Mouse (Mus musculus) limb, embryonic 14.5 days (tissue): Measurements from ENCODE around the gene Gdf7. TPM values are rescaled to one million over a fixed set of nuclear protein-coding genes. Genes with fewer than 3 reads are reported as not detected.
A peak's percentile ranks its signal among the peaks of the same experiment; 100 is the strongest.

ENCODE experiments used
- ATAC-seq: fragments of 200-750 bp; cut with Nextera tagmentation; 2 replicates; pipeline ENCODE4 v1.8.0; 2017; ENCODE audit warnings: low read depth, moderate number of reproducible peaks, moderate TSS enrichment; ENCODE audit not compliant: low FRiP score
- DNase-seq: peaks from one replicate; pipeline ENCODE4 v3.0.0-alpha.2; 2015; ENCODE audit warnings: low spot score
- H3K27ac ChIP-seq: fragments of 300-500 bp; sonication (generic); replicated peaks from 2 replicates; pipeline ENCODE4 v1.5.1; 2014; ENCODE audit warnings: low read depth, mild to moderate bottlenecking, low read length, moderate library complexity, mixed read lengths
- H3K27me3 ChIP-seq: fragments of 300-500 bp; sonication (generic); 2 replicates; pipeline ENCODE4 v1.6.1; 2014; ENCODE audit warnings: low read length, mixed read lengths; ENCODE audit not compliant: control insufficient read depth, insufficient read depth
- H3K36me3 ChIP-seq: fragments of 300-500 bp; sonication (generic); 2 replicates; pipeline ENCODE4 v1.6.1; 2014; ENCODE audit warnings: mild to moderate bottlenecking, low read length, moderate library complexity, mixed read lengths; ENCODE audit not compliant: control insufficient read depth, insufficient read depth
- H3K4me1 ChIP-seq: fragments of 300-500 bp; sonication (generic); 2 replicates; pipeline ENCODE4 v1.6.1; 2014; ENCODE audit warnings: antibody characterized with exemption, low read length, mixed read lengths; ENCODE audit not compliant: control insufficient read depth, insufficient read depth
- H3K4me2 ChIP-seq: fragments of 300-500 bp; sonication (generic); replicated peaks from 2 replicates; pipeline ENCODE4 v1.6.1; 2014; ENCODE audit warnings: low read depth, mild to moderate bottlenecking, low read length, moderate library complexity; ENCODE audit not compliant: severe bottlenecking
- H3K4me3 ChIP-seq: fragments of 300-500 bp; sonication (generic); replicated peaks from 2 replicates; pipeline ENCODE4 v1.5.1; 2014; ENCODE audit warnings: low read length
- H3K9ac ChIP-seq: fragments of 300-500 bp; sonication (generic); 2 replicates; pipeline ENCODE4 v1.6.1; 2014; ENCODE audit warnings: mild to moderate bottlenecking, low read depth, low read length, moderate library complexity; ENCODE audit not compliant: severe bottlenecking
- H3K9me3 ChIP-seq: fragments of 300-500 bp; sonication (generic); 2 replicates; pipeline ENCODE4 v1.6.1; 2016; ENCODE audit warnings: low read length; ENCODE audit not compliant: control insufficient read depth
- POLR2A ChIP-seq: fragments of 200-500 bp; IDR thresholded peaks from 2 replicates; pipeline ENCODE4 v1.8.0; 2012; ENCODE audit warnings: inconsistent platforms, mild to moderate bottlenecking, moderate library complexity, borderline replicate concordance; ENCODE audit not compliant: insufficient read depth, insufficient read length; ENCODE audit errors: extremely low read depth
- WGBS: fragments of 180-500 bp; shearing (Covaris S2); extraction: QIAGEN DNeasy Blood & Tissue Kit; methylation state at CpG from one replicate; pipeline ENCODE4 v1.1.7; 2014; 5-methylcytosine and 5-hydroxymethylcytosine counted together
- polyA plus RNA-seq, 2 experiments: library from polyadenylated mRNA; depleted of rRNA in 1 of 2; stranded (reverse) in 1 of 2; unstranded in 1 of 2; fragments of >200 nt; fragmentation: Nextera tagmentation in 1 of 2; extraction: Ambion mirVana in 1 of 2; gene quantifications; 2 replicates each; pipeline versions ENCODE4 v1.2.1 to v1.2.3; 2012 to 2014

Gdf7 gene
- polyA plus RNA-seq, 2 experiments, result 0.34 to 0.62 TPM

DNA sequence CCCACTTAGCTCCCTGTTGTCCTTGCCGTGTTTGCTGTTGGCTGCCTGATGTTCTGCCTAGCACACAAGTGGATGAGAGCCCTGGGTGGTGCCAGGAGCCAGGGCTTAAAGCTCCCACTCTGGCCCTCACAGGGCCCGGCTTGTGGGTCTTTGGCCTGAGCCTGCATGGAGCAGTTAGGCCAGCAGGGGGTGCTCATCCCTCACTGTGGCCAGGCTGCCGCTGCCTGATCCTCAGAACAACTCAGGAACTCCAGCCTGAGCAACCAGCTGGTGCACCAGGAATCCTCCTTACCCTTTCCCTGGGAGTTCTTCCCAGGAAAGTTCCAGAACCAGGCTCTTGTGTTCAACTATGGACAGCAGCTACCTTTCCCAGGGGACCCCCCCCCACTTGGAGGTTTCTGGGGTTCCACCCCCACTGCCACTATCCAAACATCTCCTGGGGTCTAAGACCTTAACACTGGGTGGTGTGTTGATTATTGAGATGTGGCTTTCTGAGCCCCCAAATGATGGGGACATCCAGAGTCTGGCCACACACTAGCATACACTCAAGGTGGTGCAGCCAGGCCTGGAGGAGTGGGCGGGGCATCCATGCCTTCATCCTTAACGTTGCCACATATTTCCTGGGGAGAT, 18.4 kb upstream of the Gdf7 start:
- no peak for TF ChIP-seq POLR2A
- WGBS, result 46% methylated on average over 5 of the region's 5 CpGs
- peak; percentile 72 for DNase-seq
- no peak overlapping the region for H3K27ac ChIP-seq
- H3K4me2 ChIP-seq, result no peak overlapping the region
- 0 out of 2 replicates have a peak, but pooled peaks cover 2% of the 10 kb centered on the region for H3K4me1 ChIP-seq
- no peaks in the 10 kb centered on the region for H3K27me3 ChIP-seq
- H3K9ac ChIP-seq, result no peak overlapping the region
- no peaks in the 10 kb centered on the region for H3K9me3 ChIP-seq
- H3K4me3 ChIP-seq, result no peak overlapping the region
- peak; percentile 45; the same call in 1 of the 2 replicates for ATAC-seq
- H3K36me3 ChIP-seq, result peaks cover 45% of the 10 kb centered on the region

DNA sequence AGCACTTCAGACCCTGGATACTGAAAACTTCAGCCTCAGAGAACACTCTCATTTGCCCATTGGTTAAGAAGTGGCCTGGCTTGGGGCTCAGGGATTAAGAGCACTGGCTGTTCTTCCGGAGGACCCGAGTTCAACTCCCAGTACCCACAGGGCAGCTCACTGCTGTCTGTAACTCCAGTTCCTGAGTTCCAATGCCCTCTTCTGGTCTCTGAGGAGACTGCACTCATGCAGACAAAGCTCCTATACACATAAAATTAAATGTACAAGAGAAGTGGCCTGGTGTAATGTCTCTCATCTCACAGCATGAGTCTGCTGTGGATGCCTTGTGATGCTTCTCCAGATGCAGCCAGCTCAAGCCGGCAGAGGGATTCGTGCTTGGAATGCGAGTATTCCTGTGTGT, 14.8 kb upstream of the Gdf7 start:
- Histone ChIP-seq H3K9ac (no peak overlapping the region), H3K4me2 (no peak overlapping the region), H3K36me3 (peaks cover 31% of the 10 kb centered on the region), H3K27ac (no peak overlapping the region), H3K27me3 (no peaks in the 10 kb centered on the region), H3K9me3 (no peaks in the 10 kb centered on the region), H3K4me3 (no peak overlapping the region), H3K4me1 (peaks cover 6% of the 10 kb centered on the region; the same call in 1 of the 2 replicates)
- 96% methylated on average over 5 of the region's 5 CpGs for WGBS
- ATAC-seq (no peak), DNase-seq (no peak)
- TF ChIP-seq POLR2A, result no peak

GRCm38 (mm10) chr12:8313773-8314172, 12.0 kb upstream of the Gdf7 start:
- H3K4me1 ChIP-seq, result peaks cover 3% of the 10 kb centered on the region; the same call in 1 of the 2 replicates
- H3K9me3 ChIP-seq, result no peaks in the 10 kb centered on the region
- peak overlapping the region; percentile 72 for H3K4me2 ChIP-seq
- H3K9ac ChIP-seq, result peak overlapping the region; percentile 62
- WGBS, result 18% methylated on average over 12 of the region's 12 CpGs
- no peak overlapping the region for H3K27ac ChIP-seq
- DNase-seq (no peak), ATAC-seq (peak; percentile 16; the same call in 1 of the 2 replicates)
- H3K36me3 ChIP-seq, result peaks cover 13% of the 10 kb centered on the region
- no peaks in the 10 kb centered on the region; the same call in 1 of the 2 replicates for H3K27me3 ChIP-seq
- no peak for TF ChIP-seq POLR2A
- peak overlapping the region; percentile 60 for H3K4me3 ChIP-seq

DNA sequence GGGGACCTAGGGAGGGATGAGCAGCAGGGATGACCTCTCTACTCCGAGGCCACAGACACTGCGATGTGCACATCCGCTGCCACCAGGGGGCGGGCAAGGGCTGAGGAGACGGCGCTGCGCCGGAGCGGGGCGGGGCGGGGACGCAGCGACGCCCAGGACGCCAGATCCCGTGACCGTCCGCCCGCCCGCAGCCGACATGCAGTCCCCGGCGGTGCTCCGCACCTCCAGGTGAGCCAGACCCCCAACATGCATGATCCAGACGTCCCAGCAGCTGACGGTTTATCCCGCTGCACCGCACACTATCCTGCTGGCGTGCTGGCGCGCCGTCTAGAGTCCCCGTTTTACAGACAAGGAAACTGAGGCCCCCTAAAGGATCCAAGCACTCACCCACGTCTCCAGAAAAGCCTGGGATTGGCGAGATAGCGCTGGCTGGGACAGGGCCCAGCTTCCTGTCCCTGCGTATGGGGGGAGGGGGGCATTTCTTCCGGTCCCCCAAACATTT, 11.6 kb upstream of the Gdf7 start, which contains the start of gene Hs1bp3:
Hs1bp3 (plus strand) TSS at position 163 of the 502 bp plus-strand sequence.
- H3K9me3 ChIP-seq, result no peaks in the 10 kb centered on the region
- 0 out of 2 replicates have a peak, but pooled peaks have one; percentile 63 for TF ChIP-seq POLR2A
- DNase-seq, result peak; percentile 84
- H3K27ac ChIP-seq, result no peak within 1 kb of the TSS
- H3K4me1 ChIP-seq, result peaks cover 3% of the 10 kb centered on the region; the same call in 1 of the 2 replicates
- peak; percentile 86 for ATAC-seq
- H3K36me3 ChIP-seq, result peaks cover 9% of the 10 kb centered on the region
- peak within 1 kb of the TSS; percentile 72 for H3K4me2 ChIP-seq
- H3K9ac ChIP-seq, result peak within 1 kb of the TSS; percentile 62
- no peaks in the 10 kb centered on the region; the same call in 1 of the 2 replicates for H3K27me3 ChIP-seq
- peak within 1 kb of the TSS; percentile 60 for H3K4me3 ChIP-seq
- 0% methylated on average over 29 of the region's 38 CpGs for WGBS

GRCm38 (mm10) chr12:8312266-8312665, 10.5 kb upstream of the Gdf7 start:
- 82% methylated on average over 4 of the region's 4 CpGs for WGBS
- TF ChIP-seq POLR2A, result no peak
- no peak overlapping the region for H3K4me2 ChIP-seq
- H3K4me3 ChIP-seq, result no peak overlapping the region
- H3K36me3 ChIP-seq, result no peaks in the 10 kb centered on the region
- DNase-seq, result no peak
- peaks cover 3% of the 10 kb centered on the region; the same call in 1 of the 2 replicates for H3K4me1 ChIP-seq
- H3K9ac ChIP-seq, result no peak overlapping the region
- H3K9me3 ChIP-seq, result no peaks in the 10 kb centered on the region
- no peaks in the 10 kb centered on the region; the same call in 1 of the 2 replicates for H3K27me3 ChIP-seq
- no peak overlapping the region for H3K27ac ChIP-seq
- no peak for ATAC-seq
